Mouse (Mus musculus) splenic B cell, adult 2 months (primary cell): ENCODE measurements around the gene Arid4b.
"Not testable (repeated sequence)": the region's sequence is repeated elsewhere in the genome, so short reads cannot be mapped to it uniquely, and the experiment has no call there.

Experiments
- DNase-seq: peaks from one replicate; pipeline ENCODE4 v3.0.0-alpha.2; 2011; ENCODE audit warnings: low read depth, low spot score
- H3K27me3 ChIP-seq: 2 replicates; pipeline ENCODE4 v1.6.1; 2012; ENCODE audit warnings: mild to moderate bottlenecking, low read length, moderate library complexity, mixed read lengths; ENCODE audit not compliant: control insufficient read depth, poor library complexity, insufficient read depth, severe bottlenecking
- H3K36me3 ChIP-seq: 2 replicates; pipeline ENCODE4 v1.6.1; 2012; ENCODE audit warnings: mild to moderate bottlenecking, low read length, moderate library complexity, mixed read lengths; ENCODE audit not compliant: control insufficient read depth, poor library complexity, insufficient read depth, severe bottlenecking

Gene Arid4b

DNA sequence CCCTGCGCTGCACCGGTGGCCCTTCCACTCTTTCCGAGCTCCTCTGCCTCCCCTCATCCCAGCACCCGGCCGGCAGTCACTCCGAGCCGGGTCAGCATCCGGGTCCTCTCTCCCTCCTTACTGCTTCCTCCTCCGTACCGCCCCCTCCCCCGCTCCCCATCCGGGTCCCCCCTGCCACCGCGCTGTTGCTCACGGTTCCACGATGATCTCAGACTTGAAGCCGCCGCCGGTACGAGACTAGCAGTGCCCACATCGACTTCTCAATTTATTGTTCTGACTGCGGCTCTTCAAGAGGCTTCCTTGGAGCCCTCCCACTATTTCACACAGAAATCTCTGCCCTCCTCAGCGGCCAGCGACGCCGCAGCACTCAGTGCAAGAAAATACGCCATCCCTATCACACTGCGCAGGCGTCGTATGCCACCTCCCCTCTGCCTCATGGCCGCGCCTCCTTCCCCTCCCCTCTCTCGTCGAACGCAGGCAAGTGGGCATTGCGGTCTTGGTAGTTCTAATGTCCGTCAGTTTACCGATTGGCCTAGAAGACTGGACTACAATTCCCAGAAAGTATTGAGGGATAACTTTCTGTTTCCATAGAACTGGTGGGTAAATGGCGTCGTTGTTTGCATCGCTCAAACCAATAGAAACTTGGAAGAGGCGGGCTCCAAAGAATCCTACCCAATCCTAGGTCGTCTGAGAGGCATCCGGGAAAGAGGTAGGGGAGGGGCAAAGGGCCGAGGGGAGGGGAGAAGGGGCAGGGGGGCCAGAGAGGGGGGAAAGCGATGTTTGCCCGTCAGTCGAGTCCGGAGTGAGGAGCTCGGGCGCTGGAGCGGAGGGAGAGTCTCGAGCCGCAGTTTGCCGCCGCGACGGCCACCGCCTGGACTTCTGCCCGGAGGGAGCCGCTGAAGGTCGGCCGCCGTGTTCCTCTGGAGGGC lies at the start of gene Arid4b, which contains the start of gene Ggps1:
Gene Arid4b (plus strand): TSS at position 220 of the 929 bp plus-strand sequence.
Gene Ggps1 (minus strand): TSS at position 476 of the 929 bp plus-strand sequence.
- H3K36me3 ChIP-seq, result peaks cover 3% of the 10 kb centered on the region
- H3K27me3 ChIP-seq, result no peaks in the 10 kb centered on the region
- peak; percentile 98 for DNase-seq

DNA sequence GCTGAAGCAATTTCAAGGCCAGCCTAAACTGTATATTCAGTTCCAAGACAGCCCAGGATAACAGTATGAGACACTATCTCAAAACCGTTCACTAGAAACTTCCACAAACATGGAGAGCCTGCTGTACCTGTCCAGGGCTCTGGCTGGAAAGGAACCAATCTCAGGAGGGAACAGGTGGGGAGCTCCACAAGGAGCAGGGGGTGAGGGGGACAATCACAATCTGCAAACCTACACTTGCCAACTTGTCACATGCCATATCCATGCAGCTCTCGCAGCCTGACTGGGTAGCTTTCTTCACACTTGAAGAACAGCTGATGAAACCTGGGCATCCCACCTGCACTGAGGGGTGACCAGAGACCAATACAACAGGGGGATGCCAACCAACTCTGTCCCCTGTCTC lies 49.0 kb upstream of the Arid4b start:
- Histone ChIP-seq H3K36me3 (peaks cover 6% of the 10 kb centered on the region), H3K27me3 (no peaks in the 10 kb centered on the region)
- DNase-seq, result no peak

- Histone ChIP-seq H3K36me3 (peaks cover 9% of the 10 kb centered on the region), H3K27me3 (no peaks in the 10 kb centered on the region)
- DNase-seq, result no peak
These were observed 48.5 kb upstream of the Arid4b start for GRCm38 (mm10) chr13:14014540-14014939.

DNA sequence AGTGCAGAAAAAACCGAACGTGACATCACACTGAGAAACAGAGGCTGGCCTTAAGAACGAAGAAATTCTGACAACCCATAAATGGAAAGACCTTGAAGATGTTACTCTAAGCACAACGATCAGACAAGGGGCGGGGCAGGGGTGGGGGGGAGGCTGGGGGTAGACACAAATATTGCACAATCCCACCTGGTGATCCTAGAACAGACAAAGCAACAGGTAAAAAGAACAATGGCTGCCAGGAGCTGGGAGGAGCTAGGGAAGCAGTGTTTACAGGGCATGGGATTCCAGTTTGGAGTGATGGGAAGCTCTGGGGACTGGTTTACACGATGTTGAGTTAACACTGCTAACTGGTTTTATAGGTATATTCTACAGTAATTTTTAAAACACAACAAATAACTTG lies 47.4 kb upstream of the Arid4b start:
- no peaks in the 10 kb centered on the region for H3K27me3 ChIP-seq
- DNase-seq, result no peak

DNA sequence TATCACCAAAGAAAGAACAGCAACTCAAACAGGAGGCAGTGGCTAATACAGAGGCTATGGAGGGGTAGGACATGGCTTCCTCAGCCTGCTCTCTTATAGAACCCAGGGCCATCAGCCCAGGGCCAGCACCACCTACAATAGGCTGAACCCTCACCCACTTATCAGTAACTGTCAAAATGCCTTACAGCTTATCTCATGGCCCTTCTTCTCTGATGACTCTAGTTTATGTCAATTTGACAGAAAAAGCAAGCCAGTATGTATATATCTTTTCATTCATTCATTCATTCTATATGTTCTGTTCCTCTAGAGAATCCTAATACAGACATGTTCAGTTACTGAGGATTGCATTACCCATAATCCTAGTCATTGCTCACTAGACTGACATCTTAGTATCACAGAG lies 44.7 kb upstream of the Arid4b start:
- H3K27me3 ChIP-seq, result no peaks in the 10 kb centered on the region
- DNase-seq, result no peak

More for the DNA sequence above, 47.4 kb upstream of the Arid4b start:
- peaks cover 6% of the 10 kb centered on the region for H3K36me3 ChIP-seq

DNA sequence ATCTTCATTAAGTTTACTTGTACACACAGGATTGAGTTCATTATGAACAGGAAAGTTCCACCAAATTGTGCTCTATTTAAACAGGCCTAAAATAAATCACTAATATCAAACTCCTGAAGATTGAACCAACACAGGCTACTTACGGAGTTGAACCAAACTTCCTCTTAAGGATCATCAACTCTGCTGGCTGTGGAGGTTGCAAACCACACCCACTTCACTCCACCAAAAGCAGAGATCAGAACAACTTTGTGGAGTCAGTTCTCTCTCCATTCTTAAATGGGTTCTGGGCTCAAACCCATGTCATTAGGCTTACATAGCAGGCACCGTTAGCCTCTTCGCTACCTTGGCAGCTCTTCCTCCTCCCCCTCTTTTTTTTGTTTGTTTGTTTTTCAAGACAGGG lies 44.2 kb upstream of the Arid4b start:
- DNase-seq, result no peak
- Histone ChIP-seq H3K36me3 (peaks cover 5% of the 10 kb centered on the region; the same call in 1 of the 2 replicates), H3K27me3 (no peaks in the 10 kb centered on the region)

More for the DNA sequence above, 44.7 kb upstream of the Arid4b start:
- H3K36me3 ChIP-seq, result peaks cover 5% of the 10 kb centered on the region; the same call in 1 of the 2 replicates

DNA sequence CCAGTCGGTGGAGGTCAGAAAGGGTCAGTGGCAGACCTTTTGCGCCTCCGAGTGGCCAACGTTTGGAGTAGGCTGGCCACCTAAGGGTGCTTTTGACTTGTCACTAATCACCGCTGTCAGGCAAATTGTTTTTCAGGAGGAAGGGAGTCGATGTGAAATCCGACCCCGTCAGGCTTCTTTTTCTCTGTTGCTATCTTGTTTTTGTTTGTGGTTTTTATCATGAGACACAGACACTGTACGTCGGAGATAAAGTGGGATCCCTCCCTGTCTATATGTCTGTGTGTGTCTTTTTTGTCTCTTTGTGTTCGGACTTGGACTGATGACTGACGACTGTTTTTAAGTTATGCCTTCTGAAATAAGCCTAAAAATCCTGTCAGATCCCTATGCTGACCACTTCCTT lies 41.6 kb upstream of the Arid4b start:
- H3K27me3 ChIP-seq, DNase-seq, H3K36me3 ChIP-seq: not testable (repeated sequence)

GRCm38 (mm10) chr13:14025554-14025953 lies 37.5 kb upstream of the Arid4b start:
- Histone ChIP-seq H3K36me3 (peaks cover 8% of the 10 kb centered on the region; the same call in 1 of the 2 replicates), H3K27me3 (no peaks in the 10 kb centered on the region)
- no peak for DNase-seq

- DNase-seq, result no peak
These were observed 36.7 kb upstream of the Arid4b start for GRCm38 (mm10) chr13:14026154-14026820.

GRCm38 (mm10) chr13:14033309-14034072 lies 29.5 kb upstream of the Arid4b start:
- DNase-seq, result no peak
- no peaks in the 10 kb centered on the region for H3K27me3 ChIP-seq
- H3K36me3 ChIP-seq, result no peaks in the 10 kb centered on the region

More at GRCm38 (mm10) chr13:14026154-14026820, 36.7 kb upstream of the Arid4b start:
- H3K27me3 ChIP-seq, result no peaks in the 10 kb centered on the region
- peaks cover 8% of the 10 kb centered on the region; the same call in 1 of the 2 replicates for H3K36me3 ChIP-seq

GRCm38 (mm10) chr13:14034073-14034348 lies 29.0 kb upstream of the Arid4b start:
- H3K27me3 ChIP-seq, result no peaks in the 10 kb centered on the region
- H3K36me3 ChIP-seq, result no peaks in the 10 kb centered on the region
- no peak for DNase-seq

DNA sequence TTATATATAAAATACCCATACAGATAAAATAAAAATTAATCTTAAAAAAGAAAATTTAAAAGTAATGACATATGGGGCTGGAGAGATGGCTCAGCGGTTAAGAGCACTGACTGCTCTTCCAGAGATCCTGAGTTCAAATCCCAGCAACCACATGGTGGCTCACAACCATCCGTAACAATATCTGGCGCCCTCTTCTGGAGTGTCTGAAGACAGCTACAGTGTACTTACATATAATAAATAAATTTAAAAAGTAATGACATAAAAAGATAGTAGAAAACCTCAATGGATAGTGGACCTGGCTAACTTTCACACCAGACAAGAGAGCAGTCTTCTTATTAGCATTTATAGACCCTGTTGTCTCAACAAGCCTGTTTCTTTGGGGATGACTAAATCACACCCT lies 27.7 kb upstream of the Arid4b start:
- not testable (repeated sequence) for DNase-seq, H3K36me3 ChIP-seq, H3K27me3 ChIP-seq

DNA sequence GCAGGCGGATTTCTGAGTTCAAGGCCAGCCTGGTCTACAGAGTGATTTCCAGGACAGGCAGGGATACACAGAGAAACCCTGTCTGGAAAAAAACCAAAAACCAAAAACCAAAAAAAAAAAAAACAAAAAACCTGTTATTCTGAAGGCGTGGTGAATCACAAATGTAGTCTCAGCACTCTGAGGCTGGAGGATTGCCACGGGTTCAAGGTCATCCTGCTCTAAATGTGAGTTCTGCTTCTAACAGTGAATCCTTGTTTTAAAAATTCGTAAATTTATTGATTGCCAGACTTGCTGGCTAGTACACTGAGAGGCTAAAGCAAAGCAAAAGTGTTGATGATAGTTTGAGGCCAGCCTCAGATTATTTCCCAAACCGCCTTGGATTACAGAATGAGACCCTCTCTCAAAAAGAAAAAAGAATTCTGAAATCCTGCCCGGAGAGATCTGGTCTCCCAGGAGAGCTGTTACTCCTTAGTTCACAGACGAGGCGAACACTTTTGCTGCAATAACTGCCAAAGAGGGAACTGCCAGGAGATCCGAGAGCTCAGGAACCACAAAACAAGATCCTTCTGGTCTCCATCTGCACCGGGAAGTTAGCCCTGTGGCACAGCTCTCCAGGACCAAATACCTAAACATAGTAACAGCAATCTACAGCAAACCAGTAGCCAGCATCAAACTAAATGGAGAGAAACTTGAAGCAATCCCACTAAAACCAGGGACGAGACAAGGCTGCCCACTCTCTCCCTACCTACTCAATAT lies 27.0 kb upstream of the Arid4b start:
- no peak for DNase-seq
- H3K36me3 ChIP-seq, result no peaks in the 10 kb centered on the region
- no peaks in the 10 kb centered on the region for H3K27me3 ChIP-seq

DNA sequence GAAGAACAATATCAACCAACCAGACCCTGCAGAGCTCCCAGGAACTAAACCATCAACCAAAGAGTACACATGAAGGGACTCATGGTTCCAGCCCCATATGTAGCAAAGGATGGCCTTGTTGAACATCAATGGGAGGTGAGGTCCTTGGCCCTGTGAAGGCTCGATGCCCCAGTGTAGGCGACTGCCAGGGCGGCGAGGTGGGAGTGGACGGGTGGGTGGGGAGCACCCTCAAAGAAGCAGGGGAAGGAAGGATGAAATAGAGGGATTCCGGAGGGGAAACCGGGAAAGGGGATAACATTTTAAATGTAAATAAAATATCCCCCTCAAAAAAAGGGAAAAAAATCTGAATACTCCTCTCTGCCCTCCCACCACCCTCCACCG lies 24.1 kb upstream of the Arid4b start:
- H3K27me3 ChIP-seq, result no peaks in the 10 kb centered on the region
- no peaks in the 10 kb centered on the region for H3K36me3 ChIP-seq
- no peak for DNase-seq
